Mouse (Mus musculus) heart, adult 8-10 months (tissue): Measurements from ENCODE around the gene Arf5. TPM values are rescaled to one million over a fixed set of nuclear protein-coding genes. Genes with fewer than 3 reads are reported as not detected.

Experiments
- DNase-seq: peaks from one replicate; pipeline ENCODE4 v3.0.0; 2022; ENCODE audit warnings: low spot score
- total RNA-seq, 4 experiments: library from RNA; stranded (reverse); gene quantifications; 2 replicates each; pipeline ENCODE4 v1.2.4; 2022

Arf5 gene
- total RNA-seq, 4 experiments from 2014 or later: 135 to 166 (median 152) TPM

GRCm38 (mm10) chr6:28427096-28427839 is 3.9 kb downstream of the Arf5 start, which contains the start of gene Fscn3:
Fscn3 (plus strand) TSS chr6:28427789.
- no peak for DNase-seq

GRCm38 (mm10) chr6:28428290-28428689 is 4.9 kb downstream of the Arf5 start, which contains the start of gene Gcc1:
Gcc1 (minus strand) TSS chr6:28428390.
- DNase-seq: no peak

- DNase-seq: no peak
Measured at GRCm38 (mm10) chr6:28429870-28430269, 6.5 kb downstream of the Arf5 start.

GRCm38 (mm10) chr6:28430795-28431537 is 7.6 kb downstream of the Arf5 start:
- DNase-seq: no peak

GRCm38 (mm10) chr6:28431538-28431855 is 8.1 kb downstream of the Arf5 start:
- DNase-seq: no peak

GRCm38 (mm10) chr6:28447937-28448336 is 24.6 kb downstream of the Arf5 start:
- no peak for DNase-seq

- no peak for DNase-seq
Measured at GRCm38 (mm10) chr6:28449253-28449652, 25.9 kb downstream of the Arf5 start, which contains the start of gene Pax4. Pax4 (minus strand) TSS chr6:28449353.

GRCm38 (mm10) chr6:28450481-28450880 is 27.1 kb downstream of the Arf5 start:
- no peak for DNase-seq

- no peak for DNase-seq
Measured at GRCm38 (mm10) chr6:28450977-28451376, 27.6 kb downstream of the Arf5 start.

GRCm38 (mm10) chr6:28459221-28459668 is 35.9 kb downstream of the Arf5 start:
- no peak for DNase-seq

GRCm38 (mm10) chr6:28460534-28460933 is 37.2 kb downstream of the Arf5 start:
- peak; percentile 74 for DNase-seq

GRCm38 (mm10) chr6:28464630-28465029 is 41.3 kb downstream of the Arf5 start:
- no peak for DNase-seq

GRCm38 (mm10) chr6:28470017-28470602 is 46.8 kb downstream of the Arf5 start:
- DNase-seq: no peak

GRCm38 (mm10) chr6:28470621-28471020 is 47.3 kb downstream of the Arf5 start:
- no peak for DNase-seq

GRCm38 (mm10) chr6:28471284-28472035 is 48.1 kb downstream of the Arf5 start:
- DNase-seq: no peak

- no peak for DNase-seq
Measured at GRCm38 (mm10) chr6:28474211-28474610, 50.9 kb downstream of the Arf5 start.

- no peak for DNase-seq
Measured at GRCm38 (mm10) chr6:28474839-28475238, 51.5 kb downstream of the Arf5 start, which contains the start of gene Snd1. Snd1 (plus strand) TSS chr6:28475139.
